Mouse (Mus musculus): ENCODE results near the gene Map2k5. TPM values are rescaled to one million over a fixed set of nuclear protein-coding genes. Genes with fewer than 3 reads are reported as not detected.

Gene Map2k5
- polyA plus RNA-seq, 1 experiment from 2014 or later = 30.7 TPM

DNA sequence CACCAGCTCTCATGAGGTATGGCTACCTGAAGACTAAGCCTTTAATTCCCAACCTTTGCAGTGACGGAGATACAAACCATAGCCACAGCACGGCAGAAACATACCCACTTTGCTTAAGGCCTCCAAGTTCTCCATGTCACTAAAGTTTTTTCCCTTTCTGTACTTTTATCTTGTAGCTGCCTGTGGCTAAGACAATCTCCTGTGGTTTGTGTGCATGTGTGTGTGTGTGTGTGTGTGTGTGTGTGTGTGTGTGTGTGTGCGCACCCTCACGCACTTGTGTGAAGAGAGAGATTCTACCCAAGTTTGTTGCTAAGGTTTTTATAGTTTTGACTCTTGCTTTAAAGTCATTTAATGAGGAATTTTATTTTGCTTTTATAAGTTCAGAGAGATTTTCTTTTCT is 5.1 kb upstream of the Map2k5 start:
- H3K36me3 ChIP-seq (ENCODE audit: control insufficient read depth, insufficient read depth, low read length) = no peaks in the 10 kb centered on the region
- H3K27ac ChIP-seq (ENCODE audit: low read depth, low read length) = no peak overlapping the region
- H3K4me1 ChIP-seq (ENCODE audit: control insufficient read depth, insufficient read depth, low read length) = peaks cover 5% of the 10 kb centered on the region; the same call in 1 of the 2 replicates
- no peaks in the 10 kb centered on the region for H3K27me3 ChIP-seq (ENCODE audit: control insufficient read depth, insufficient read depth, low read length)
- no peak for ATAC-seq (replicated peaks; ENCODE audit: insufficient number of reproducible peaks, low FRiP score, low TSS enrichment)
- 90% methylated on average over 4 of the region's 4 CpGs for WGBS (ENCODE audit: insufficient replicate concordance)
- no peak overlapping the region for H3K4me2 ChIP-seq
- H3K9ac ChIP-seq (ENCODE audit: low read depth, low read length) = no peak overlapping the region
- no peak overlapping the region for H3K4me3 ChIP-seq (ENCODE audit: low read depth, low read length)
- H3K9me3 ChIP-seq (replicated peaks; ENCODE audit: control insufficient read depth, low read length) = no peaks in the 10 kb centered on the region

DNA sequence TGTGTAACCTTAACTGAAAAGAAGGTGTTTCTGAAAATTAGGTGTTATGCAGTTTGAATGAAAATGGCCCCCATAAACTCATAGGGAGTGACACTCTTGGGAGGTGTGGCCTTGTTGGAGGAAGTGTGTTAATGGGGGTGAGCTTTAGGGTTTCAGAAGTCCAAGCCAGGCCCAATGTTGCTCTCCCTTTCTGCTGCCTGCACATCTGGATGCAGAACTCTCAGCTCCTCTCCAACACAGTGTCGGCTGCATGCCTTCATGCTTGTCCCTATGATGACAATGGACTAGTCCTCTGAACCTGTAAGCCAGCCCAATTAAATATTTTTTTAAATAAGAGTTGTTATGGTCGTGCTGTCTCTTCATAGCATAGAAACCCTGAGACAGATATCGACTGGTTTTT is 2.6 kb upstream of the Map2k5 start:
- no peaks in the 10 kb centered on the region for H3K36me3 ChIP-seq (ENCODE audit: control insufficient read depth, insufficient read depth, low read length)
- H3K4me2 ChIP-seq = no peak overlapping the region
- WGBS (ENCODE audit: insufficient replicate concordance) = 83% methylated on average over 3 of the region's 3 CpGs
- H3K4me1 ChIP-seq (ENCODE audit: control insufficient read depth, insufficient read depth, low read length) = peaks cover 16% of the 10 kb centered on the region
- H3K27ac ChIP-seq (ENCODE audit: low read depth, low read length) = no peak overlapping the region
- ATAC-seq (replicated peaks; ENCODE audit: insufficient number of reproducible peaks, low FRiP score, low TSS enrichment) = no peak
- no peaks in the 10 kb centered on the region for H3K9me3 ChIP-seq (replicated peaks; ENCODE audit: control insufficient read depth, low read length)
- no peak overlapping the region for H3K4me3 ChIP-seq (ENCODE audit: low read depth, low read length)
- no peak overlapping the region for H3K9ac ChIP-seq (ENCODE audit: low read depth, low read length)
- H3K27me3 ChIP-seq (ENCODE audit: control insufficient read depth, insufficient read depth, low read length) = no peaks in the 10 kb centered on the region

DNA sequence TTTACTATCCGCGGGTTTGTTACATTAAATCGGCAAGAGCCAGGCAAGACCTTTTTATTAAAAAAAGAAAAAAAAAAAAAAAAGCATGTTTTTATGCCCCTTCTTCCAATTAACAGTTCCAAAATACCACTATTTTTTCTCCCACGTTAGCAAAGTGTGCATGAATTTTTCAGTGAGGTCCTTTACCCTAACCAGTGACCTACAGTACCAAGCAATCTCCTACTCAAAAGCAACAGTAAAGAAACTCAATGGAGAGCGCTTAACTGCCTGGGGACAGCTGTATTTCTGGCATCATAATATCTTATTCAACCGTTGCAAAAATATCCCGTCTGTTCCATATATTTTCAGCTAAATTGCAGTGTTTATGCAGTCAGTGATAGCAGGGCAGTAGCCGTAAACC is 472 bp upstream of the Map2k5 start:
- Histone ChIP-seq H3K4me2 (peak overlapping the region; percentile 82), H3K27ac (ENCODE audit: low read depth, low read length) (peak overlapping the region; percentile 90; the same call in 1 of the 2 replicates), H3K4me1 (ENCODE audit: control insufficient read depth, insufficient read depth, low read length) (peaks cover 30% of the 10 kb centered on the region), H3K4me3 (ENCODE audit: low read depth, low read length) (peak overlapping the region; percentile 83), H3K27me3 (ENCODE audit: control insufficient read depth, insufficient read depth, low read length) (no peaks in the 10 kb centered on the region), H3K9me3 (replicated peaks; ENCODE audit: control insufficient read depth, low read length) (no peaks in the 10 kb centered on the region), H3K36me3 (ENCODE audit: control insufficient read depth, insufficient read depth, low read length) (no peaks in the 10 kb centered on the region), H3K9ac (ENCODE audit: low read depth, low read length) (peak overlapping the region; percentile 93)
- WGBS (ENCODE audit: insufficient replicate concordance) = 21% methylated on average over 8 of the region's 8 CpGs
- no peak for ATAC-seq (replicated peaks; ENCODE audit: insufficient number of reproducible peaks, low FRiP score, low TSS enrichment)

DNA sequence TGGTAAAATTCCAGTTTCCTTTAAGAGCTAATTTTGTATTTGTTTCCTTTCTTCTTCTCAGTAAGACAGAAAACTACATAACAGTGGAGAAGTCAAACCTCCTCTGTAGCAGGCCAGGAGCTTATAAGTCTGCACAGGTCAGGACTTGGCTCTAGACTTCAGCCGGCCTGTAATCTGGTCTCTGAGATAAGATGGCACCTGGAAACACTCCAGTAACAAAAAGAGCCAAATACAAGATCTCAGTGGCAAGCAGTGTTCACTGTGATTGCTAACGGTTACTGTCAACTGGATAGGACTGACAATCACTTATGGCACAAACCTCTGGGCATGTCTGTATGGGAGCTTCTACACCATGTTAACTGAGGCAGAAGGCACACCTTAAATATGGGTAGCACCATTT is 4.4 kb downstream of the Map2k5 start:
- Histone ChIP-seq H3K9ac (ENCODE audit: low read depth, low read length) (no peak overlapping the region), H3K36me3 (ENCODE audit: control insufficient read depth, insufficient read depth, low read length) (no peaks in the 10 kb centered on the region; the same call in 1 of the 2 replicates), H3K4me2 (0 out of 2 replicates have a peak overlapping the region, but pooled peaks have one; percentile 24), H3K9me3 (replicated peaks; ENCODE audit: control insufficient read depth, low read length) (no peaks in the 10 kb centered on the region), H3K27me3 (ENCODE audit: control insufficient read depth, insufficient read depth, low read length) (no peaks in the 10 kb centered on the region), H3K4me3 (ENCODE audit: low read depth, low read length) (no peak overlapping the region), H3K27ac (ENCODE audit: low read depth, low read length) (peak overlapping the region; percentile 46; the same call in 1 of the 2 replicates), H3K4me1 (ENCODE audit: control insufficient read depth, insufficient read depth, low read length) (peaks cover 49% of the 10 kb centered on the region)
- WGBS (ENCODE audit: insufficient replicate concordance) = 24% methylated on average over 2 of the region's 2 CpGs
- no peak for ATAC-seq (replicated peaks; ENCODE audit: insufficient number of reproducible peaks, low FRiP score, low TSS enrichment)

DNA sequence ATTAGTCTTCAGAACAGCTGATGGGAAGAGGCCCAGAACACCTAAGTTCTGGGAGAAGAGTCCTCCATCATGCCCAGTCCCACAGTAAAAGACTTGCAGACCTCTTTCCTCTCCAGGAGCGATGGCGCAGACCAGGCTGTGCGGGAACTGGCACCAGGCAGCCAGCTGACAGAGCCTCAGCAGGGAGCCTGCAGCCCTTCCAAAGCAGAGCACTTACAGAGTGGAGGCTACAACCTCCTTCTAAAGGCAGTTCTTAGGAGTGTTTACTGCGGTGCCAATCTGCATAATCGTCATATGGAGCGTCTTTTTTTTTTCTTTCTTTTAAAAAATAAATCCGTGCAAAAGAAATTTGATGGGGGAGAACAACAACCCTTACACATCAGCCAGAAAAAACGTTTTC is 5.2 kb downstream of the Map2k5 start:
- no peak overlapping the region for H3K27ac ChIP-seq (ENCODE audit: low read depth, low read length)
- H3K4me3 ChIP-seq (ENCODE audit: low read depth, low read length) = no peak overlapping the region
- H3K9ac ChIP-seq (ENCODE audit: low read depth, low read length) = no peak overlapping the region
- no peak overlapping the region for H3K4me2 ChIP-seq
- 61% methylated on average over 8 of the region's 8 CpGs for WGBS (ENCODE audit: insufficient replicate concordance)
- ATAC-seq (replicated peaks; ENCODE audit: insufficient number of reproducible peaks, low FRiP score, low TSS enrichment) = no peak
- no peaks in the 10 kb centered on the region; the same call in 1 of the 2 replicates for H3K36me3 ChIP-seq (ENCODE audit: control insufficient read depth, insufficient read depth, low read length)
- no peaks in the 10 kb centered on the region for H3K9me3 ChIP-seq (replicated peaks; ENCODE audit: control insufficient read depth, low read length)
- H3K27me3 ChIP-seq (ENCODE audit: control insufficient read depth, insufficient read depth, low read length) = no peaks in the 10 kb centered on the region
- peaks cover 48% of the 10 kb centered on the region for H3K4me1 ChIP-seq (ENCODE audit: control insufficient read depth, insufficient read depth, low read length)

DNA sequence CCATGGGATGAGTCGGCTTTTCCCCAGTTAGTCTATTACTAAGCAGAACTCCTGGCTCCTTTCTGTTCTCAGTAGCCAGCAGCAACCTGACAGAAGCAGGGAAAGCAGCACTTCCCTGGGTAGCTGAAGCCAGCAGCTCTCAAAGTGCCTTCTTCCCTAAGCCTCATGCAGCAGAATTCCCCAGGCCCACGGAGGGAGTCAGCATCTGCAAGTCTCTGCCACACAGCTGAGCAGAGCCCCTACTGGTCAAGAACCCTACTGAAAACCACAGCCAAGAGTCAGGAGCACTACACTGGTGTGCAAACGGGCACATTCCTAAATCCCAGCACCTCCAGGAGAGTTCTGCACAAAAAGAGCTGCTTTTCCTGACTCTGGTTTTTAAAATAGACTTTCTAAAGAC is 17.3 kb downstream of the Map2k5 start:
- ATAC-seq (replicated peaks; ENCODE audit: insufficient number of reproducible peaks, low FRiP score, low TSS enrichment) = no peak
- no peak overlapping the region for H3K27ac ChIP-seq (ENCODE audit: low read depth, low read length)
- H3K4me3 ChIP-seq (ENCODE audit: low read depth, low read length) = no peak overlapping the region
- H3K9me3 ChIP-seq (replicated peaks; ENCODE audit: control insufficient read depth, low read length) = no peaks in the 10 kb centered on the region
- no peak overlapping the region for H3K4me2 ChIP-seq
- H3K27me3 ChIP-seq (ENCODE audit: control insufficient read depth, insufficient read depth, low read length) = no peaks in the 10 kb centered on the region
- H3K4me1 ChIP-seq (ENCODE audit: control insufficient read depth, insufficient read depth, low read length) = peaks cover 10% of the 10 kb centered on the region; the same call in 1 of the 2 replicates
- no peak overlapping the region for H3K9ac ChIP-seq (ENCODE audit: low read depth, low read length)
- no peaks in the 10 kb centered on the region for H3K36me3 ChIP-seq (ENCODE audit: control insufficient read depth, insufficient read depth, low read length)
- WGBS (ENCODE audit: insufficient replicate concordance) = 45% methylated on average over 3 of the region's 3 CpGs

DNA sequence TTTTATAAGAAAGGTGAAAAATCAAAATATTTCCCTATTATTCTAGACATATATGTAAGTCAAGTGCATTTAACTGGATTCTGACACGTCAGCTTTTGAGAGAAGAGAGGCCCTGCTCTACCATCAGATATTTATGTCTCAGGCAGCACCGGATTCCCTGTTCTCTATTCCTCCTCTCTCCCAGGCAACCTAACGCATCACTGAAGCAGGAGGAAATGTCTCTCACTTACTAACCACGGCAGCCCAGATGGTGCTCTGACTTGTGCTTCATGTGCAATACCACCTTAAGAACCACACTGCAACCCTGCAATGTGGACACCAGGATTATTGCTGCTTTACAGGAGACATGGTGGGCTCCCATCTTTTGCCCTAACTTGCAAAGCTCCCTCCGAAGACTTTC is 18.7 kb downstream of the Map2k5 start:
- H3K27me3 ChIP-seq (ENCODE audit: control insufficient read depth, insufficient read depth, low read length) = no peaks in the 10 kb centered on the region
- peaks cover 10% of the 10 kb centered on the region; the same call in 1 of the 2 replicates for H3K4me1 ChIP-seq (ENCODE audit: control insufficient read depth, insufficient read depth, low read length)
- ATAC-seq (replicated peaks; ENCODE audit: insufficient number of reproducible peaks, low FRiP score, low TSS enrichment) = no peak
- H3K9ac ChIP-seq (ENCODE audit: low read depth, low read length) = no peak overlapping the region
- no peak overlapping the region for H3K4me3 ChIP-seq (ENCODE audit: low read depth, low read length)
- H3K27ac ChIP-seq (ENCODE audit: low read depth, low read length) = no peak overlapping the region
- 82% methylated on average over 5 of the region's 5 CpGs for WGBS (ENCODE audit: insufficient replicate concordance)
- no peaks in the 10 kb centered on the region for H3K36me3 ChIP-seq (ENCODE audit: control insufficient read depth, insufficient read depth, low read length)
- no peaks in the 10 kb centered on the region for H3K9me3 ChIP-seq (replicated peaks; ENCODE audit: control insufficient read depth, low read length)
- no peak overlapping the region for H3K4me2 ChIP-seq

DNA sequence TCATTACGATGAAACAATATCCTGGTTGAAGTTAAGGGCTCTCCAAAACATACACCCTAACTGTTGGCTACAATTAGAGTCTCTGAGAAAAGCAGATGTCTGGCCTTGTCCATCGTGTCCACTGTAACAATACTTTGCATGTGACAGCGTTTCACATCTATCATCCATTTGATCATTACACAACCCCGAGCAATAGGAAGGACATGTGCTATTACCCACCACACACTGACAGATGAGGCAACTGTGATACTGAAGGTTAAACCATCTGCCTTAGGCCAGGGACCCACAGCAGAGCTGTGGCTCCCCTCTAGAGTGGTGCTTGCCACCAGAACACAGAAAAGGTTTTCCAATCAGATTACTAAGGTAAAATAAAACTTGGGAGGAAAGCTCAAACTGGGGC is 21.0 kb downstream of the Map2k5 start:
- Histone ChIP-seq H3K36me3 (ENCODE audit: control insufficient read depth, insufficient read depth, low read length) (no peaks in the 10 kb centered on the region), H3K27me3 (ENCODE audit: control insufficient read depth, insufficient read depth, low read length) (no peaks in the 10 kb centered on the region), H3K4me1 (ENCODE audit: control insufficient read depth, insufficient read depth, low read length) (peaks cover 6% of the 10 kb centered on the region; the same call in 1 of the 2 replicates), H3K4me2 (no peak overlapping the region), H3K9ac (ENCODE audit: low read depth, low read length) (no peak overlapping the region), H3K27ac (ENCODE audit: low read depth, low read length) (no peak overlapping the region), H3K9me3 (replicated peaks; ENCODE audit: control insufficient read depth, low read length) (no peaks in the 10 kb centered on the region), H3K4me3 (ENCODE audit: low read depth, low read length) (no peak overlapping the region)
- WGBS (ENCODE audit: insufficient replicate concordance) = 90% methylated on average over 4 of the region's 4 CpGs
- ATAC-seq (replicated peaks; ENCODE audit: insufficient number of reproducible peaks, low FRiP score, low TSS enrichment) = no peak

DNA sequence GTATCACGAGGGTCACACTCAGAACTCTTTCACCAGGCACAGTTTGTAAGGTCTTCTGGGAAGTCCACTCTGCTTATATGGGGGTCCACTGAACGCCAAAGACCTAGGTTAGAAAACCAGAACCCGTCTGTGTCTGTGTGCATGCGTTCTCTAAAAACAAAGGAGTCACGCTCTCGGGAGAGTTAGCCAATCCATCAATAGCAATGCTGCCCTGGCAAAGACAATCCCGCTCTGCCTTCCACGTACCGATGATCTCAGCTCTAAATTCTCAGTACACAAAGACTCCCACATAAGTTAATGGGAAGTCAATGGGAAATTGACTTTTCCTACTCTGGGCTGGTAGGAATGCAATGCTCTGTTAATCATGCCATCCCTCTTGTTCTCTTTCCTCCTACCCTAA is 21.4 kb downstream of the Map2k5 start:
- H3K4me3 ChIP-seq (ENCODE audit: low read depth, low read length) = no peak overlapping the region
- no peaks in the 10 kb centered on the region for H3K9me3 ChIP-seq (replicated peaks; ENCODE audit: control insufficient read depth, low read length)
- WGBS (ENCODE audit: insufficient replicate concordance) = 86% methylated on average over 9 of the region's 9 CpGs
- no peak overlapping the region for H3K9ac ChIP-seq (ENCODE audit: low read depth, low read length)
- H3K27me3 ChIP-seq (ENCODE audit: control insufficient read depth, insufficient read depth, low read length) = no peaks in the 10 kb centered on the region
- no peak overlapping the region for H3K27ac ChIP-seq (ENCODE audit: low read depth, low read length)
- ATAC-seq (replicated peaks; ENCODE audit: insufficient number of reproducible peaks, low FRiP score, low TSS enrichment) = no peak
- H3K36me3 ChIP-seq (ENCODE audit: control insufficient read depth, insufficient read depth, low read length) = no peaks in the 10 kb centered on the region
- no peak overlapping the region for H3K4me2 ChIP-seq
- peaks cover 3% of the 10 kb centered on the region; the same call in 1 of the 2 replicates for H3K4me1 ChIP-seq (ENCODE audit: control insufficient read depth, insufficient read depth, low read length)
